Mouse (Mus musculus): ENCODE data around the gene Rhbdf1. TPM values are rescaled to one million over a fixed set of nuclear protein-coding genes. Genes with fewer than 3 reads are reported as not detected.
A peak's percentile ranks its signal among the peaks of the same experiment; 100 is the strongest.

Rhbdf1 gene
- total and polyA plus RNA-seq, 3 experiments: 24.7 to 37.6 (median 34.2) TPM

DNA sequence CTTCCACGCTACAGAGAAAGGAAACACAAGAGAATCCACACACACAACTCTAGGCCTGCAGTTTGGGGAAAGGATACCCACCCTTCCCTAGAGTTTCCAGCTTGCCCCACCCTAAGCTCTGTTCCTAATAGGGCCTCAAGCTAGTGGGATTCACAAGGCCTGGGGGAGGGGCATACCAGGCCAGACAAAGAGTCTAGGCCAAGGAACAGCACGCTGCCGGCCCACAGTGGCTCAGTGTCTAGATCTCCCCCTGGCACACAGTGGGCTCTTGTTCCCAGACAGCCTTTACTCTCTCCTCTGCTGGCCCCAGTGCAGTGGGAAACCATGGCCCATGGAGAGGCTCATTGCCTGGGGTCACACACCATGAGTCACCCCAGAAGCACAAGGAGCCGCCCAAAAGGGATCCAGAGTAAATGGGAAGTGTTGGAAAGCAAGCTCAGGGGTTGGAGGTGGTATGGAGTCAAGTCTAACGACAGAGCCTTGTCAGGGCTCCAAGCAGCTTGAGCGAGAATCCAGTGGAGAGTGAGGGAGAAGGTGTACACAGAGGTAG lies 3.5 kb downstream of the Rhbdf1 start:
- Histone ChIP-seq H3K9me3 (replicated peaks; ENCODE audit: low read length) (peaks cover 3% of the 10 kb centered on the region), H3K4me1 (ENCODE audit: control insufficient read depth in 1 of 2, insufficient read depth in 2 of 2) (peaks cover 12 to 57% of the 10 kb centered on the region in 2 experiments), H3K79me2 (replicated peaks; ENCODE audit: control insufficient read depth, extremely low read depth, insufficient read depth, poor library complexity, severe bottlenecking) (no peaks in the 10 kb centered on the region), H3K27me3 (replicated peaks) (peaks cover 4% of the 10 kb centered on the region), H3K27ac (ENCODE audit: insufficient read depth, low read depth) (no peak overlapping the region), H3K9ac (ENCODE audit: insufficient read depth, low read depth) (no peak overlapping the region), H3K4me3 (replicated peaks in 1 of 3; ENCODE audit: low read depth in 2 of 3, low read length in 2 of 3, poor library complexity in 1 of 3) (no peak overlapping the region), H3K36me3 (replicated peaks in 1 of 2; ENCODE audit: control insufficient read depth in 1 of 2, insufficient read depth in 1 of 2, low read length in 1 of 2) (peaks cover 22 to 54% of the 10 kb centered on the region in 2 experiments), H3K4me2 (ENCODE audit: insufficient read depth, low read depth, poor library complexity, severe bottlenecking) (no peak overlapping the region)
- in situ Hi-C loops (cut with MboI; ENCODE audit: low pct_ligation_motif_present, low pct_unique_long_range_greater_than_20kb, low sequenced_read_pairs) (no loop called here), dilution Hi-C loops (cut with MboI; ENCODE audit: extremely low pct_ligation_motif_present, extremely low pct_unique_long_range_greater_than_20kb, low sequenced_read_pairs) (no loop called here)
- TF ChIP-seq ELF1 (IDR thresholded peaks at IDR 0.05; ENCODE audit: low read depth, low read length): no peak
- TF ChIP-seq RAD21 (IDR thresholded peaks at IDR 0.05; ENCODE audit: low read depth, low read length): no peak
- no peak for TF ChIP-seq ZKSCAN1 (IDR thresholded peaks at IDR 0.05; ENCODE audit: borderline replicate concordance, low read depth, low read length)
- TF ChIP-seq HCFC1 (IDR thresholded peaks at IDR 0.05; ENCODE audit: low read depth, low read length): no peak
- no peak for TF ChIP-seq RCOR1 (conservative IDR thresholded peaks at IDR 0.05; ENCODE audit: low read depth, low read length)
- TF ChIP-seq ZC3H11A (IDR thresholded peaks at IDR 0.05; ENCODE audit: low read depth, low read length): no peak
- TF ChIP-seq BHLHE40 (IDR thresholded peaks at IDR 0.05; ENCODE audit: low read depth, low read length): no peak
- no peak for TF ChIP-seq JUN (IDR thresholded peaks at IDR 0.05; ENCODE audit: insufficient read depth, low read depth, low read length)
- no peak for TF ChIP-seq POLR2A (IDR thresholded peaks at IDR 0.05; ENCODE audit: low read depth, low read length)
- no peak for TF ChIP-seq POLR2AphosphoS2 (IDR thresholded peaks at IDR 0.05; ENCODE audit: low read depth, low read length)
- no peak for TF ChIP-seq GABPA (IDR thresholded peaks at IDR 0.05; ENCODE audit: insufficient replicate concordance, low read depth, low read length)
- no peak for TF ChIP-seq JUND (conservative IDR thresholded peaks at IDR 0.05; ENCODE audit: low read depth, low read length)
- no peak for TF ChIP-seq NELFE (IDR thresholded peaks at IDR 0.05; ENCODE audit: low read depth, low read length)
- TF ChIP-seq CHD2 (IDR thresholded peaks at IDR 0.05; ENCODE audit: low read length): no peak
- TF ChIP-seq MXI1 (IDR thresholded peaks at IDR 0.05; ENCODE audit: low read depth, low read length): no peak
- no peak for TF ChIP-seq NRF1 (IDR thresholded peaks at IDR 0.05; ENCODE audit: low read depth, low read length)
- TF ChIP-seq E2F4 (IDR thresholded peaks at IDR 0.05; ENCODE audit: insufficient replicate concordance, low read depth, low read length): no peak
- TF ChIP-seq CTCF (conservative IDR thresholded peaks at IDR 0.05 in 1 of 2, IDR thresholded peaks at IDR 0.05 in 1 of 2; ENCODE audit: low read depth in 2 of 2, low read length in 2 of 2): no peak
- no peak for TF ChIP-seq MEF2A (IDR thresholded peaks at IDR 0.05; ENCODE audit: borderline replicate concordance, low read depth, low read length)
- TF ChIP-seq SMC3 (IDR thresholded peaks at IDR 0.05; ENCODE audit: low read depth, low read length): no peak
- no peak for DNase-seq (ENCODE audit: extremely low read depth)

DNA sequence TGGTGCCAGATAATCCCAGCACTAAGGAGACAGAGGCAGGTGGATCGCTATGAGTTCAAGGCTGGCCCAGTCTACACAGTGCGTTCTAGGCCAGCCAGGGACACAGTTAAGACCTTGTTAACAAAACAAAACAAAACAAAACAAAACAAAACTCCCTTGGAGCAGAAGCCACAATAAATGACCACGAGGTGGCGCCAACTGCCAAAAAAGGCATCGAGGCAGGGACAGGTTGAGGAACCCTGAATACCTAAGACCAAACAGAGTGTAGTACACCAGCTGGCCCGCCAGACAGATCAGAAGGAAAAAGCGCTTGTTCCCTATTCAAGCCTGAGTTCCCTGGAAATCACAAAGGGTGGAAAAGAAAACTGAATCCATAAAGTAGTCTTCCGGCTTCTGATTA lies 5.2 kb downstream of the Rhbdf1 start:
- DNase-seq (ENCODE audit: extremely low read depth): peak; percentile 88
- in situ Hi-C loops (cut with MboI; ENCODE audit: low pct_ligation_motif_present, low pct_unique_long_range_greater_than_20kb, low sequenced_read_pairs) (no loop called here), dilution Hi-C loops (cut with MboI; ENCODE audit: extremely low pct_ligation_motif_present, extremely low pct_unique_long_range_greater_than_20kb, low sequenced_read_pairs) (no loop called here)
- Histone ChIP-seq H3K36me3 (replicated peaks in 1 of 2; ENCODE audit: control insufficient read depth in 1 of 2, insufficient read depth in 1 of 2, low read length in 1 of 2) (peaks cover 39 to 72% of the 10 kb centered on the region in 2 experiments), H3K4me3 (replicated peaks in 1 of 3; ENCODE audit: low read depth in 2 of 3, low read length in 2 of 3, poor library complexity in 1 of 3) (no peak overlapping the region), H3K9me3 (replicated peaks; ENCODE audit: low read length) (no peaks in the 10 kb centered on the region), H3K9ac (ENCODE audit: insufficient read depth, low read depth) (no peak overlapping the region), H3K79me2 (replicated peaks; ENCODE audit: control insufficient read depth, extremely low read depth, insufficient read depth, poor library complexity, severe bottlenecking) (no peaks in the 10 kb centered on the region), H3K27me3 (replicated peaks) (no peaks in the 10 kb centered on the region), H3K4me1 (ENCODE audit: control insufficient read depth in 1 of 2, insufficient read depth in 2 of 2) (peaks cover 4 to 43% of the 10 kb centered on the region in 2 experiments; a peak in 3 of 4 replicates), H3K4me2 (ENCODE audit: insufficient read depth, low read depth, poor library complexity, severe bottlenecking) (no peak overlapping the region), H3K27ac (ENCODE audit: insufficient read depth, low read depth) (no peak overlapping the region)
- TF ChIP-seq UBTF (IDR thresholded peaks at IDR 0.05; ENCODE audit: low read depth, low read length) (no peak), CTCF (conservative IDR thresholded peaks at IDR 0.05 in 1 of 2, IDR thresholded peaks at IDR 0.05 in 1 of 2; ENCODE audit: low read depth in 2 of 2, low read length in 2 of 2) (peak; percentile 50 to 97), MYC (IDR thresholded peaks at IDR 0.05; ENCODE audit: low read depth, low read length) (no peak), CHD1 (IDR thresholded peaks at IDR 0.05; ENCODE audit: low read depth, low read length) (no peak), NRF1 (IDR thresholded peaks at IDR 0.05; ENCODE audit: low read depth, low read length) (no peak), NELFE (IDR thresholded peaks at IDR 0.05; ENCODE audit: low read depth, low read length) (no peak), KAT2A (IDR thresholded peaks at IDR 0.05; ENCODE audit: insufficient replicate concordance, low read length) (no peak), TBP (conservative IDR thresholded peaks at IDR 0.05; ENCODE audit: low read depth, low read length) (no peak), PAX5 (IDR thresholded peaks at IDR 0.05; ENCODE audit: low read length) (no peak), RAD21 (IDR thresholded peaks at IDR 0.05; ENCODE audit: low read depth, low read length) (peak; percentile 93), TCF12 (IDR thresholded peaks at IDR 0.05; ENCODE audit: low read depth, low read length) (no peak), IRF4 (IDR thresholded peaks at IDR 0.05; ENCODE audit: low read depth, low read length) (peak; percentile 43; the same call in 1 of the 2 replicates), ZC3H11A (IDR thresholded peaks at IDR 0.05; ENCODE audit: low read depth, low read length) (peak; percentile 69), MEF2A (IDR thresholded peaks at IDR 0.05; ENCODE audit: borderline replicate concordance, low read depth, low read length) (peak; percentile 27; the same call in 1 of the 2 replicates), ELF1 (IDR thresholded peaks at IDR 0.05; ENCODE audit: low read depth, low read length) (no peak), CHD2 (IDR thresholded peaks at IDR 0.05; ENCODE audit: low read length) (no peak), POLR2AphosphoS2 (IDR thresholded peaks at IDR 0.05; ENCODE audit: low read depth, low read length) (no peak), EP300 (IDR thresholded peaks at IDR 0.05; ENCODE audit: low read length) (no peak), USF1 (IDR thresholded peaks at IDR 0.05; ENCODE audit: low read depth, low read length) (no peak), SMC3 (IDR thresholded peaks at IDR 0.05; ENCODE audit: low read depth, low read length) (peak; percentile 98), ZNF384 (IDR thresholded peaks at IDR 0.05; ENCODE audit: low read depth, low read length) (no peak), JUN (IDR thresholded peaks at IDR 0.05; ENCODE audit: insufficient read depth, low read depth, low read length) (no peak)

Data from CH12.LX (cell line).